Mouse (Mus musculus) gastrocnemius, adult 8-10 months (tissue): ENCODE results near the gene Atp2a2. TPM values are rescaled to one million over a fixed set of nuclear protein-coding genes. Genes with fewer than 3 reads are reported as not detected.

Experiments used
- DNase-seq, 2 experiments: peaks; one replicate each; pipeline ENCODE4 v3.0.0; 2022; ENCODE audit warnings: low spot score in 2 of 2
- total RNA-seq, 4 experiments: library from RNA; stranded (reverse); gene quantifications; 2 replicates each; pipeline ENCODE4 v1.2.4; 2022

Gene Atp2a2
- 100 to 1,000 TPM; 412 to 549 (median 488) TPM for total RNA-seq

- DNase-seq: peak; percentile 80 to 84
Observed at GRCm38 (mm10) chr5:122502077-122502941, at the start of gene Atp2a2. Gene Atp2a2, minus strand, starts transcription at chr5:122502225.

- no peak for DNase-seq
Observed at GRCm38 (mm10) chr5:122550460-122550859, 48.4 kb upstream of the Atp2a2 start.

- no peak for DNase-seq
Observed at GRCm38 (mm10) chr5:122548671-122549070, 46.6 kb upstream of the Atp2a2 start.

- DNase-seq: no peak
Observed at GRCm38 (mm10) chr5:122547810-122548209, 45.8 kb upstream of the Atp2a2 start.

GRCm38 (mm10) chr5:122547251-122547714 lies 45.3 kb upstream of the Atp2a2 start:
- peak in 1 of 2 experiments; percentile 23 for DNase-seq

- no peak for DNase-seq
Observed at GRCm38 (mm10) chr5:122543392-122543791, 41.4 kb upstream of the Atp2a2 start.

- no peak for DNase-seq
Observed at GRCm38 (mm10) chr5:122541871-122542270, 39.8 kb upstream of the Atp2a2 start.

- DNase-seq: no peak
Observed at GRCm38 (mm10) chr5:122538077-122538476, 36.1 kb upstream of the Atp2a2 start.

- no peak for DNase-seq
Observed at GRCm38 (mm10) chr5:122537654-122538053, 35.6 kb upstream of the Atp2a2 start.

GRCm38 (mm10) chr5:122533884-122534283 lies 31.9 kb upstream of the Atp2a2 start:
- no peak for DNase-seq

- no peak for DNase-seq
Observed at GRCm38 (mm10) chr5:122529913-122530604, 28.0 kb upstream of the Atp2a2 start.

GRCm38 (mm10) chr5:122529316-122529715 lies 27.3 kb upstream of the Atp2a2 start:
- peak; percentile 41 to 55 for DNase-seq

GRCm38 (mm10) chr5:122528591-122528990 lies 26.6 kb upstream of the Atp2a2 start:
- DNase-seq: no peak

- no peak for DNase-seq
Observed at GRCm38 (mm10) chr5:122527761-122528160, 25.7 kb upstream of the Atp2a2 start.

GRCm38 (mm10) chr5:122526878-122527730 lies 25.1 kb upstream of the Atp2a2 start:
- DNase-seq: no peak

GRCm38 (mm10) chr5:122526405-122526804 lies 24.4 kb upstream of the Atp2a2 start:
- DNase-seq: peak in 1 of 2 experiments; percentile 13

GRCm38 (mm10) chr5:122525238-122525931 lies 23.4 kb upstream of the Atp2a2 start:
- peak in 1 of 2 experiments; percentile 30 for DNase-seq

GRCm38 (mm10) chr5:122524854-122525237 lies 22.8 kb upstream of the Atp2a2 start:
- DNase-seq: no peak

GRCm38 (mm10) chr5:122524244-122524643 lies 22.2 kb upstream of the Atp2a2 start:
- DNase-seq: no peak

GRCm38 (mm10) chr5:122521130-122521473 lies 19.1 kb upstream of the Atp2a2 start:
- no peak for DNase-seq
